Mouse (Mus musculus) brain, embryonic 14.5 days (tissue): Measurements from ENCODE around the gene Olfr544.

Experiments used
- CTCF ChIP-seq: fragments of 200-500 bp; IDR thresholded peaks from 2 replicates; pipeline ENCODE4 v1.5.1; 2012; ENCODE audit warnings: inconsistent platforms, mild to moderate bottlenecking, moderate library complexity, borderline replicate concordance; ENCODE audit not compliant: insufficient read depth, insufficient read length; ENCODE audit errors: extremely low read depth
- POLR2A ChIP-seq: fragments of 200-500 bp; IDR thresholded peaks from 2 replicates; pipeline ENCODE4 v1.6.1; 2012; ENCODE audit warnings: mild to moderate bottlenecking, inconsistent platforms, borderline replicate concordance; ENCODE audit not compliant: poor library complexity, insufficient read depth, insufficient read length, severe bottlenecking; ENCODE audit errors: extremely low read depth

- TF ChIP-seq POLR2A (no peak), CTCF (no peak)
These were observed 53.8 kb downstream of the Olfr544 start for GRCm38 (mm10) chr7:102434344-102434743.
